Mouse (Mus musculus): ENCODE data around the gene Tnfaip8l3.
"Not testable (repeated sequence)": the region's sequence is repeated elsewhere in the genome, so short reads cannot be mapped to it uniquely, and the experiment has no call there.

Tnfaip8l3 gene

GRCm38 (mm10) chr9:54068032-54068649 lies at the start of gene Tnfaip8l3:
Gene Tnfaip8l3 (minus strand): TSS chr9:54068388.
- no peak for DNase-seq

DNA sequence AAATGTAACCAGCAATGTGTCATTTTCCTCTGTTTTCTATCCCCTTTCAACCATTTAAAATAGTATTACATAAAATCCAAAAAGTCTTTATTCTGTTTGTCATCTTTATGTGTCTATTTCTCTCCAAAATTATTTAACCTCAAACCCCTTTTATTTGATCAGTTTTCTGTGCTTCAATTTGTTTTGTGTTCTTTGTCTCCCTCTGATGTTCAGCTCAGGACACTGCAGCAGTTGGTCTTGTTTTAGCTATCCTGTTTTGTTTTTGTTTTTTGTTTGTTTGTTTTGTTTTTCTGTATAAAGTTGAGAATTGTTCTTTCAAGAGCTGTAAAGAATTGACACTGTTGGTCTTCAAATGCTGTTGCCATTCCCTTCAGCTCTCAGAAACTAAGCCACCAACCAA lies 44.5 kb upstream of the Tnfaip8l3 start:
- no peak for DNase-seq

DNA sequence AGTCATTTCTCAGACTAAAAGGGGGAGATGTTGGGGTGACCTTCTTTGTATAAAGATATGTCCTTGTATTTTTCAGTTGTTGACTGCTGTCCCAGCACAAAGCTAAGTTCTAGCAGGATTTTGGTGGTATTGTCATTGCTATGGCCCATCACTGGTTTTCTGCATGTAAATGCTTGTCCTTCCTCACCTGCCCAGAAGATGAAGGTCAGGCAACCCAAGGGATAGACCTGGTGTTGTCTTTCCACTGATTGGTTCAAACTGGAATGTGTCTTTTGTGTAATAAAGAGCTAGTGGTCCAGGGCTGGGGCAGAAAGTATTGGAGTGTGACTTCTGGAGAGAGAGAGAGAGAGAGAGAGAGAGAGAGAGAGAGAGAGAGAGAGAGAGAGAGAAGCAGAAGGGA lies 30.4 kb upstream of the Tnfaip8l3 start:
- no peak for DNase-seq

- no peak for DNase-seq
These were observed 28.9 kb upstream of the Tnfaip8l3 start for GRCm38 (mm10) chr9:54097091-54097490.

DNA sequence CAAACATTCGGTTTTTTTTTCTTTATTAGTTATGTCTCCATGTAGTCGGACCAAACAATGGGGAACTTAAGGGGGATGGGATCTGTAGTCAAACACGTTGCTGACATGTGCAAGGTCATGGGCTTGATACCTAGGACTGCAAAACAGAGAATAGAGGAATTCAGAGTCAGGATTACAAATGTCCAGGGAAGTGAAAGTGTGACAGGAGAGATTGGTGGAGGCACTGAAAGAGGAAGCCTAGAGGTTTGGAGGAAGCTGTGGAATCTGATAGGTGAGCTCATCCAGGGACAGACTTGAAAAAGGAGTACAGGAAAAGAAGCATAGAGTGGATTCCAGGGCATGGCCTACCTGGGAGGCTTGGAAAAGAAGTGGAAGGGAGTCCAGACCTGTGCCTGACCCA lies 16.1 kb upstream of the Tnfaip8l3 start:
- DNase-seq = no peak

- no peak for DNase-seq
These were observed 9.6 kb upstream of the Tnfaip8l3 start for GRCm38 (mm10) chr9:54077740-54078139.

DNA sequence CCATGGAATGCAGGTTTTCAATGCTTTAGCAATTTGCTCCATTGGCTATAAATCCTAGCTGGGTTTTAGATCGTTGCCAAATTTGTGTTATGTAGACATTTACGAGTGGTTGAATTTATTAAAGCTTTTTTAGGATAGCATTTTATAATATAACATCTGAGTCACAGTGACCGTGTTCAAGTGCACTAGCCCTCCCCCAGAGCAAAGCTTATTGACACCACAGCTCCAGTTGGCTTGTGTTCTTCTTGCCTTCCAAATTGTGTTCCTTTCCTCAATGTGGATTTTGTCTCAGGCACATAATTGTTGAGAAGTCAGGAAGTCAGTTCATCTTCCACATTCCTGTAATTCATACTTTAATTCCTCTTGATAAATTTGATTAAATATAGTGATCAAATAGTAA lies 6.7 kb upstream of the Tnfaip8l3 start:
- DNase-seq = no peak

- no peak for DNase-seq
These were observed 5.5 kb upstream of the Tnfaip8l3 start for GRCm38 (mm10) chr9:54073688-54074087.

DNA sequence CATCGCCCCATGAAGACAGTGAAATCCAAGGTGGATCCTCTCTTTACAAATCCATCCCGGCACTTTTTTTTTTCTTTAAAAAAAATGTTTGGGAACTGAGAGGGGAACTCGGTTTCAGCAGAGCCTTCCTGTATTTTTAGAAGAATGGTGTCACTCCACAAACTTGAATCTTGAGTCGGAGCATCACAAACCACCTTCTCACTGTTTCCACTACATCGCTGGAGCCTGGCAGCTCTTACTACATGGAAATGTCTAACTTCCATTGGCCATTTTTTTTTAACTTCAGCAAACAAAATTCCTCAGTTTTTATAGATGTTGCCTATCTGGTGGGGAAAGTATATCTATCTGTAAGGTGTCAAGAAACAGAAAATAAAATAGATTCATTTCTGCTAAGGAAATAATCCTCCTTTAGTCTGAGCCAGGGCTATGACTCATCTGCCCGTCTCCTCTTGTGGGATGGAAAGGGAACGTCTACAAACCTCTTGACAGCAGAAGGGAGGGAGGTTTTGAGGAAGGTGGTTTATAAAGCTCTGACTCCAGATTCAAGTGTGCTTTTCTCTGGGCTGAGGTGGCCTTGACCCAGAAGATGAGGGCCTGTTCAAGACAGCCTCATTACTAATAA lies 3.4 kb upstream of the Tnfaip8l3 start:
- DNase-seq = no peak

DNA sequence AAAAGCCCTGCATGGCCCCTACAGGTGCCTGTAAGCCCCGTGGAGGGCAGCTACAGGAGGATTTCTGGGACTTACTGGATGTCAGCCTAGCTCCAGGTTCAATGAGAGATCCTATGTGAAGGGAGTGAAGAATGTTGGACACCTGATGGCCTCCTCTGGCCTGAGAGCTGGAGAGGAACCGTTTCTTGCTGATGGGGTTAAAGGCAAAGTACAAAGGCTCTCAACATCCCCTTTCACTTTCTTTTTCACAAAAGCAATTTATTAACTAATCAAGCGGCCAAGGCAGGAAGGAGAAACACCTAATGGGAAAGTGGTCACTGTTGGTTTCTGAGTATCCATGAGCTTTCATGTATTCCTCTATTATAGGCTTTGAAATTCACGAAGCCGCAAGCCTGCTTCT lies 1.0 kb upstream of the Tnfaip8l3 start:
- no peak for DNase-seq

- peak; percentile 17 for DNase-seq
These were observed 589 bp upstream of the Tnfaip8l3 start for GRCm38 (mm10) chr9:54068777-54069176.

- DNase-seq = no peak
These were observed 551 bp downstream of the Tnfaip8l3 start for GRCm38 (mm10) chr9:54067642-54068031.

GRCm38 (mm10) chr9:54064836-54065235 lies 3.4 kb downstream of the Tnfaip8l3 start:
- no peak for DNase-seq

- DNase-seq = no peak
These were observed 4.5 kb downstream of the Tnfaip8l3 start for GRCm38 (mm10) chr9:54063655-54064054.

DNA sequence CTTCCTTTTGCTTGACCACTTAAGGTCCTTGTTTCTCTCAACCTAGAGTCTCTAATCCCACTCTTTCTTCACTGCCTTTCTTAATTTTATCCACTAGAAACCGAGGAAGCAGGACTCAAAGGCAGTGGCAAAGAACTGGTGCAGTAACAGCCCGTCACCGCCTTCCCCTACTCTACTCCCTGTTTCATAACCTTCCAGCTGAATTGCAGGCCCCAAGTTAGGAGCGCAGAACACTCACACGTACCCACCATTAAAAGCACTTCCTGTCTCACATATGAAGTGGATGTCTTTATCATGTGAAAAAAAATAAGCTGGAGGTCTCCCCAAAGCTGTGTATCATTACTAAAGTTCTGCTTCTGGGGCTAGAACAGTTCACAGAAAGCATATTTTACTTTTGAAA lies 6.5 kb downstream of the Tnfaip8l3 start:
- DNase-seq = no peak

- no peak for DNase-seq
These were observed 16.7 kb downstream of the Tnfaip8l3 start for GRCm38 (mm10) chr9:54051298-54052068.

DNA sequence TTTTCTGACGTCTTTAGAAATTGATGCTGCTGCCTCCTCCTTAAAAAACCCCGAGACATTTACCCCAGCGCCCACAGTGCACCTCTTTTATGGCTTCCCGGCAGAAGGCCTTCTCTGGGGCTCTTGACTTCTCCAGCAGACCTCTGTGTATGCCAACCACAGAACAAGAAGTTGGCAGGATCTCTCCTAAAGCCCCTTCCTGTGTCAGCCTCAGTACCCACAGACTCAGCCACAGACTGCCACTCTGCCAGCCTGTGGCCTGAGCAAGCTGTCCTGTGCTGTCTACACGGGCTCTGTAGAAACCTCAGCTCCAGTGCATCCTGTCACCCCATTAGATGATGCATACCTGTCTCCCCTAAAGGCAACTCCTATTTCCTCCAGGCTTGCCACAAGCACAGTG lies 19.2 kb downstream of the Tnfaip8l3 start:
- DNase-seq = no peak

DNA sequence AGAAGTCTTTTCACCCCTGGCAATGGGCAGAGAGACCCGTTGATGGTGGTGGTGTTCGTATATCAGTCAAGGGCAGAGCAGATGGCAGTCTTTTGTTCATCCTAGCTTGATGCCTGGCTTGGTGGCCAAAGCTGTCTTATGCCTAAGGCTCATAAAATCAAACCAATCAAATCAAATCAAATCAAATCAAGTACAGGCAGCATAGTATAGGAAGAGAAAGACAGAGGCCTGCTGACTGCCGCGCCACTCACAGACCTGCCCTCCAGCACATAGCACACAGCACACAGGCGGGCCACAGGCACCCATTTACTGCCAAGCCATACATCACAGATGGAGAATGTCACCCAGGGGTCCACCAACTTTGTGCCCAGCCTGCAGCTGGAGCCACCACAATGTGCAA lies 25.1 kb downstream of the Tnfaip8l3 start:
- DNase-seq = no peak

- no peak for DNase-seq
These were observed 30.5 kb downstream of the Tnfaip8l3 start for GRCm38 (mm10) chr9:54037717-54038116.

DNA sequence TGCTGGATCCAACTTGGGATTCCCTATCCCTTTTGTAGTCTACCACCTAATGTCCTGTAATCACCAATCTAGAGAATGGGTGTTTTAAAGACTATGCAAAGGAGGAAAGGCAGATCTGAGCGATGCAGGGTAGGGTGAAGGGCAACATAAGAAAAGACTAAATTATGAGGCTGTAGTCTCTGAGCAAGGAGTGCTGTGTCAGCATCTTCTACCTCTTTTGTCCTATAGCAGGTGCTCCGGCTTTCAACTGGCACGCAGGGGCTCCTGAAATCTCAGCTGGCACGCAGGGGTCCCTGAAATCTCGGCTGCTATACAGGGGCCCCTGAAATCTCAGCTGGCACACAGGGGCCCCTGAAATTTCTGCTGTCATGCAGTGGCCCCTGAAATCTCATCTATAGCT lies 33.5 kb downstream of the Tnfaip8l3 start:
- DNase-seq = no peak

GRCm38 (mm10) chr9:54022795-54023194 lies 45.4 kb downstream of the Tnfaip8l3 start:
- DNase-seq = no peak

DNA sequence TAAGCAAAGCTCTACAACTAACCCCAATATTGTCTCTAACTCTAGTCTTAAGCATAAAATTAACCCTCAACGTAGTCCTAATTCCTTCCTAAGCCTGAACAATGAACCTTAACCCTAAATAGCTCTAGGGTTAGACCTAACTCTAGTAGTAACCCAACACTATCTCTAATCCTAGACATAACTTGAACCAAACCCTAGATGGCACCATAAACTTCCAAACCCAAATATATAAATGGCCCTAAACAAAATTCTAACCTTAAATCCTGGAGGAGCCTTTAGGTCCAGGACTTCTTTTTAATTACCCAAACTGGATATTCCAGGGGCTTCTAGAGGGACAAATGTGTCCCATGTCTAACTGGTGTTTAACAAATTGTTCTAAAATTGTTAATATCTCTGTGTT lies 73.7 kb downstream of the Tnfaip8l3 start:
- DNase-seq = no peak

DNA sequence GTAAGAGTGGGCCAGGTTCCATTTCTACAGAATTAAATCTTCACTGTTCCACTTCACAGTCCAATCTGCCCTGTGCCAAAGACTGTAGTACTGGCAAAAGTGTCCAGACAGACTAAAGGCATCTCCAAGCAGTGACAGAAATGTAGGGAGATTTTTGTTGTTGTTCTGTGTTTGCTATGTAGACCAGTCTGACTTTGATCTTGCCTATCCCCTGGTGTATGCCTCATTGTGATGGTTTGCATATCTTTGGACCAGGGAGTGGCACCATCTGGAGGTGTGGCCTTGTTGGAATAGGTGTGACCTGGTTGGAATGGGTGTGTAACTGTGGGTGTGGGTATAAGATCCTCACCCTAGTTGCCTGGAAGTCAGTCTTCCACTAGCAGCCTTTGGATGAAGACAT lies 75.6 kb downstream of the Tnfaip8l3 start:
- not testable (repeated sequence) for DNase-seq

- DNase-seq = no peak
These were observed 77.3 kb downstream of the Tnfaip8l3 start for GRCm38 (mm10) chr9:53990921-53991320.
